Mouse (Mus musculus) heart, postnatal 0 days (tissue): ENCODE results near the gene Sod2.

Source experiments
- CTCF ChIP-seq: IDR thresholded peaks from 2 replicates; pipeline ENCODE4 v1.5.1; 2016; ENCODE audit warnings: antibody characterized with exemption, control low read depth, low read depth
- EP300 ChIP-seq: IDR thresholded peaks from 2 replicates; pipeline ENCODE4 v1.6.1; 2016; ENCODE audit warnings: antibody characterized with exemption, low read depth

DNA sequence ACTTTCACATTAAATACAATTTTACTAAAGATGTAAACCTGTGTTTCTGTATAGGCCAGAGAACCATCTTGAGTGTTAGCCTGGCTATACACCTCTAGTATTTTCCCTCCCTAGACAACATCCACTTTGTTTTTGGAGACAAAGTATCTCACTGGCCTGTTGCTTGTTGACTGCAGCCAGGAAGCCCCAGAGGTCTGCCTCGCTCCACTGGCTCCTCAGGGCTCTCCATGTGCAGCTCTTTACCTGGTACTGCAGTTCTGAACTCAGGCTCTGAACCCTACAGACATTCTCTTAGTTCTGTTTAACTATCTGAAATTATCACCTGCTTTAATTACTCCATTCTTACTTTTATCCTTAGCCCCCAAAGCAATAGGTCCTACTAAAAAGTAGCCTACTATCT, 28.1 kb upstream of the Sod2 start:
- TF ChIP-seq CTCF (no peak), EP300 (no peak)
